Mouse (Mus musculus): ENCODE data around the gene Vps35l.

Gene Vps35l

DNA sequence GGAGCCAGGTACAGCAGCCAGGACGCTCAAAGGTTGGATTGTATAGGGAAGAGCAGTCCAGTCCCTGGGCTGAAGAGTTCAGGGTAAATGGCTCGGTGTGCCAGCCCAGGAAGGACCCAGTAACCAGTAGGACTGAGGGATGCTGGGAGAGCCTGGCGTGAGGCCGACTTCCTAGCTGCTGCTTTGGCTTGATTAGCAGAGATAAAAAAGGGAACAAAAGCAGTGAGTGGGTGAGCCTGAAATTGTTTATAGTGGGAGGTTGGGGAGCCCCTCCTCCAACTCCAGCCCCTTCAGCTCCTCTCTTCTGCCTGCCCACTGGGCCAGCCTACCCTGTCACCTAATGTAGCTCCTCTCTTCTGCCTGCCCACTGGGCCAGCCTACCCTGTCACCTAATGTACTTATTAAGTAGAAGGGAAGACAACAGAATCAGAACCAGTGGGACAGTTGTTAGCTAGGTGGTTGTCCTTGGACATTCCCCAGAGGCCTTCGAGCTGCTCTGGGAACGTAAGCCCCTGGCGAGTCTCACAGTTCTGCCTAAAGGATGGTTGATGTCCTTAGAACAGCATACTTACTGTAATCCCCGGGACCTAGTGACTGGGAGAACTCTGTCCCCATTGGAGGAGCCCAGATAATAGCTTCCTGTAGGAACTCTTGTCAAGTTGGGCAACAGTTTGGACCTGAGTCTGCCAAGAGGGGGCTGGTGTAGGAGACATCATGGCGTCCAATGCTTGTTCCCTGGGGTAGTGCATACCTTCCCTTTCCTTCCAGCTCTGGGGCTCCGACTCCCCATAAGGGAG is 37.8 kb downstream of the Vps35l start:
- DNase-seq (ENCODE audit: low spot score in 2 of 2) = peak in 1 of 2 experiments; percentile 37

GRCm38 (mm10) chr7:118778561-118778960 is 38.5 kb downstream of the Vps35l start:
- DNase-seq (ENCODE audit: low spot score in 2 of 2) = no peak

DNA sequence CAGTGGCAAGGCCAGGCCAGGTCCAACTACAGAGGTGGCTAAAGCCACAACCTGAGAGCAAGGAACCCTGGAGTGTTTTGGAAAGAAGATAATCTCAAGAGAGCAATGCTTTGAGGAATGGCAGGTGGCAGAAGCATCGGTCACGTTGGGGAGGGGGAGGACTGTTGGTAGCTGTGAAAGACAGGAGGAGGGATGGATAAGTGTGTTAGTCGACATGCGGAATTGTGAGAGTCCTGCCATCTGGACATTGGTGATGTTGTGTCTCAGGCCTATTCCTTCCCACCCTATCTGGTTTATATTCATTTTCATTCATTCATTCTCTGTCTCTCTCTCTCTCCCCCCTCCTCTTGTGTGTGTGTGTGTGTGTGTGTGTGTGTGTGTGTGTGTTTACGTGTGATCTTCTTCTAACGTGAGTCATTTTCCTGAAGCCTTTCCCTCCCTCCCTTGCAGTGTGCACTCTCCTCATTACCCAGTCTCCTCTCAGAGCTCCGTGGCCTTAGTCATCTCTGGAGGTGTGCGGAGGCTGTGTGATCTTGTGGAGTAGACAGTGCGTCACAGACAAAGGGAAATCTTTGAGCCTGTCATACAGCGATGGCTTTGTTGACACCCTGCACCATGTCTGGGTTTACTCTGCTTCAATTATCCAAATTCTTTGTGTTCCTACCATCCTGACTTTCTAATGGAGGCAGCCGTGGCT is 43.4 kb downstream of the Vps35l start:
- no peak for DNase-seq (ENCODE audit: low spot score in 2 of 2)

DNA sequence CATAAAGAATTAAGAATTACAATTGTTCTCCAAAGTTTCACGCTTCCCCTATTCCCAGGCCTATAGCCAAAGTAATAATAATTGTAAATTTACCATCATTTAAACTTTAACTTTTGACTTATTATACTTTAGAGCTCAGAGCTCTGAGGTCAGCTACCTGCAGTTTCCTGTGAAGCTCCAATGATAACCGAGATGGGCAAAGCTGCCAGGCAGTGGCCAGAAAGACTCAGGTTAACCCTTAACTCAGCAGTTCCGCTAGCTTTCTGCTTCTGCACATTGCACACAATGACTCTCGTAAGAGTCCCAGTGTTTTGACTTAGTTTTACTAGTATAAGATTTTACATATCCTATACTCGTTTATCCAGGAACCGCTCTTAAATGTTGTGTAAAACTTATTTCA is 46.1 kb downstream of the Vps35l start:
- DNase-seq (ENCODE audit: low spot score in 2 of 2) = no peak

- no peak for DNase-seq (ENCODE audit: low spot score in 2 of 2)
Measured at GRCm38 (mm10) chr7:118787326-118787725, 47.3 kb downstream of the Vps35l start.

- DNase-seq (ENCODE audit: low spot score in 2 of 2) = no peak
Measured at GRCm38 (mm10) chr7:118788481-118788880, 48.5 kb downstream of the Vps35l start.

DNA sequence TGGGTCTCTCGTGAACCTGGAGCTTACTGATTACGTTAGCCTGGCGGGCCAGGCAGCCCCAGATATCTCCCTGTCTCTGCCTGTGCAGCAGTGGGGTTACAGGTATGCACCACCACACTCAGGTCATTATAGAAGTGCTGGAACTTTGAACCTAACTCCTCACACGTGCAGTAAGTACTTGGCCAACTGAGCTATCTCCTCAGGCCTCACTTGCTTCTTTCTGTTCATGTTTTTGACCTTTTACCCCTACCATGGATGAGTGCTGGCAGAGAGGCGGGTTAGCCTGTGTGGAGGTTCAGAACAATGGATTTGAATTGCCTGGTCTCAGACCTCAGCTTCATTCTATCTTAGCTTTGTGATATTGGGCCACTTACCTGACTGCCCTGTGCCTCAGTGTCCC is 50.3 kb downstream of the Vps35l start:
- DNase-seq (ENCODE audit: low spot score in 2 of 2) = no peak

DNA sequence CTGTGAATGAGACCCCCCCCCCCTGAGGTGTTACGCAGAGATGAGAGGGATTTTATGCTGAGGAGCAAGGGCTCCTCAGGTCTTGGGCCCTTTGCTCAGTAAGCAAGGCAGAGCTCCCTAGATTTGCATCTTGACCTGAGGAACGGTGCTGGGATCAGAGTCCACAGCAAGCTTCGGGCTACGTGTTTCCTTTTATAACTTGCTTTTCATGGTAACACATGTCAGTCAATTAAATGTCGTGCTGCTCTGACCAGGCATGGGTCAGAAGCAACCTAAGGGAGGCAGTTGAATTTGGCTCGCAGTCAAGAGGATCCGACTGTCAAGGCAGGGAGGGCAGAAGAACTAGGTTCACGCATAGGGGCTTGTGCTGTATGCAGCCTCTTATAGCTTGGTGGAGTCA is 53.9 kb downstream of the Vps35l start:
- no peak for DNase-seq (ENCODE audit: low spot score in 2 of 2)

DNA sequence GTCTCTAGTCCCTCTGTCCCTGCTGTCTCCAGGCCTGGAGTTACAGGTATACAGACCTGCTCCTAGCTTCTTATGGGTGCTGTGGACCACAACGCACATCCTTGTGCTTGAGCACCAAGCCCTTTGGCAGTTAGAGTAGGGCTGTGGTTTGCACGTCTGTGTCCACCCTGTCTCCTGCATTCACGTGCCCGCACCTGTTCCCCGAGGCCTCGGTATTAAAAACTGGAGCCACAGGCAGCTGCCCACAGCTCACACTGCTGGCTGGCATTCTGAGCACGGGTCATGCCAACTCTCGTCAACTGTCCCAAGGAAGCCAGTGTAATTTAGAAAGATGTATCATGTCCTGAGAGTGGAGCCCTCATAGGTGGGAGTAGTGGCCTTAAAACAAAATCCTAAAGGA is 55.8 kb downstream of the Vps35l start:
- DNase-seq (ENCODE audit: low spot score in 2 of 2) = no peak

DNA sequence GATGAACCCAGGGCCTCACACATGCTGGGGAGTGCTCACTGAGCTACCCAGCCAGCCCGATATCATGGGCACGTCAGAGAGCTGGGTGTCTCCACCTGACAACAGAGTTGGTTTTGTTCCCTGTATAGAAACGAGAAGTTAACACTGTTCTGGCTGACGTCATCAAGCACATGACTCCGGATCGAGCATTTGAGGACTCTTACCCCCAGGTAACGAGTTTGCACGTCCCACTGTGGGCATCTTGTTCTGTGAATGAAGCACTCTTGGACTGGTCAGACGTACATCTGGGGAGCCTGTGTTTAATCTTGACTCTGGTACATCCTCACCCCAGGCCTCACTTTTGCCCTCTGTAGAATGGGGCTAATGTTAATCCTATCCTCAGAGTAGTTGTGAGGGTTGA is 56.8 kb downstream of the Vps35l start:
- DNase-seq (ENCODE audit: low spot score in 2 of 2) = no peak

DNA sequence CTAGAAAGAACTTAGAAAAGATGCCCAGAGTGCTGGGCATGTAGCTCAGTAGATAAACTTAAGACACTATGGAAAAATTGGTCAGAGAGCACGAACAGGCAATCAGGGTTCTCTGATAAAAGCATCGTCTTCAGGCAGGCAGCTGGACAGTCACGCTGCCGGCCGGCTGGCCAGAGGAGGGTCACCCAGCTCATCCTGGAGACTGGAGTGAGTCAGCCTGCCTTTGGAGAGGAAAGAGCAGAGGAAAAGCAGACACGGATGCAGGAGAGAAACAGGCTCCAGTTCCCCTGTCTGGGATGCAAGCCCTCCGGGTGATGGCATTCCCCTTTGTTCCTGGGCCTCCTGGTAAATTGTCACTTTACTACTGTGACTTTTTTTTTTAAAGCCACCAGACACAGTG is 57.6 kb downstream of the Vps35l start:
- DNase-seq (ENCODE audit: low spot score in 2 of 2) = no peak

- DNase-seq (ENCODE audit: low spot score in 2 of 2) = no peak
Measured at GRCm38 (mm10) chr7:118798105-118798570, 58.1 kb downstream of the Vps35l start.

GRCm38 (mm10) chr7:118800112-118800734 is 60.2 kb downstream of the Vps35l start:
- DNase-seq (ENCODE audit: low spot score in 2 of 2) = no peak

DNA sequence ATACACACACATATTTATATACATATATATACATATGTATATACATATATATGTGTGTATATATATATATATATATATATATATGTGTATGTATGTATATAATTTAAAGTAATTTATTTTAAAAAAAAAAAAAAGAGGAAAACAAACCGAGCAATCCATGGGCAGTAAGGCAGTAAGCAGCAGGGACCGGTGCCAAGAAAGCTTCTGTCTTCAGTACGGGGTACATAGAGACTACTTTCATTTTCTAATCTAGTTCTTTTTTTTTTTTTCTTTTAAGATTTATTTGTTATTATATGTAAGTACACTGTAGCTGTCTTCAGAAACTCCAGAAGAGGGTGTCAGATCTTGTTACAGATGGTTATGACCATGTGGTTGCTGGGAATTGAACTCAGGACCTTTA is 61.8 kb downstream of the Vps35l start:
- no peak for DNase-seq (ENCODE audit: low spot score in 2 of 2)

- DNase-seq (ENCODE audit: low spot score in 2 of 2) = no peak
Measured at GRCm38 (mm10) chr7:118803425-118803824, 63.4 kb downstream of the Vps35l start.

DNA sequence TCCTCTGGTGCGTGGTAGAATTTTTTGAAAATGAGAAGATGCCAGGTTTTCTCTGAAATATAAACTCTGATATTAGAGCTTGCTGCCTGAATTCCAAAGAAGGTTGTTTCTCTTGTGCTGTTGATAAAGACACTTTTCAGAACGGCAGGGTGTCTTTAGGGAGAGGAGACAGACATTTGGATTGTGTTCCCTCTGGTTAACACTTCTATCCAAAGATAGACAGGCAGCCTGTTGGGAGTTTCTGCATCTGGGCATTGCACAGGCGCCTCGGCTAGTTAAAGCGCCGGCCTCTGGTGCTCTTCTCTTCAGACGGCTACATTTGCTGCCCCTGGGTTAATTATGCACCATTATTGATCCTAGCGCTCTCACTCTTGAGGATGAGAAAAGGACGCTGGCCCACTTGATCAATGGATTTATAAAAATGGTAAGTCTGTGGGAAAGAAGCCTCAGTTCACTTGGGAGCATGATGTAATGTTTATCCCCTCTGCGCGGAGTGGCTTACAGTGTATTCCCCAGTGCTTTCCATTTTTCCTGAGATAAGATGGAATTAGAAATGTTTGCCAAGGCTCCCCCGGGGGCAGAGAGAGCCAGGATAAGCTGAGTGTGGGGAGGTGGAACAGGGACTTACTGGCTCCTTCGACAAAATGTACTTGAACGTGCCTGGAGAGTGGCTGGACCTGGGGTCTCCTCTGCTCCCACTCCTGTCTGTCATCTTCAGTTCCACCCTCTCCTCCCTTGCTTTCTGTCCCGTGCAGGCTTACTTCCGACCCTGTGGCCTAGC is 66.8 kb downstream of the Vps35l start:
- no peak for DNase-seq (ENCODE audit: low spot score in 2 of 2)

GRCm38 (mm10) chr7:118807899-118808298 is 67.9 kb downstream of the Vps35l start:
- no peak for DNase-seq (ENCODE audit: low spot score in 2 of 2)

- DNase-seq (ENCODE audit: low spot score in 2 of 2) = no peak
Measured at GRCm38 (mm10) chr7:118811407-118812106, 71.5 kb downstream of the Vps35l start.

- DNase-seq (ENCODE audit: low spot score in 2 of 2) = no peak
Measured at GRCm38 (mm10) chr7:118813592-118813991, 73.6 kb downstream of the Vps35l start.

DNA sequence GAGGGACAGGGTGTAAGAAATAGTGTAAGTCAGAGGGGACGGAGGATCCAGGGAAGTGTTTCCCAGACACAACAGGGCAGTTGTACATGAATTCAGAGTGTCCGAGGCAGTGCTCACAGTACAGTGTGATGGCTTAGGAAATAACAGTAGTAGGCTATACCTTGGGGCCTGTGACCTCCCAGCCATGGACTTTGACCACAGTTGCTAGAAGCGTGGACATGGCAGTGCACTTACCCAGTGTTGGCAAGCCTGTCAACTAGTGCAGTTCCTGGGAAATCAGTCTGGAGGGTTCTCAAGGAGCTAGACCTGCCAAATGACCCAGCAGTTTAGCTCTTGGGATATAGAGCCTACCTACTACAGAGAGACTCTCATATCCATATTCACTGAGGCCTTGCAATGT is 76.2 kb downstream of the Vps35l start:
- no peak for DNase-seq (ENCODE audit: low spot score in 2 of 2)

GRCm38 (mm10) chr7:118817741-118818140 is 77.7 kb downstream of the Vps35l start:
- DNase-seq (ENCODE audit: low spot score in 2 of 2) = no peak
